Comparison of ENCODE assay signal across 9 mouse cellular contexts in the genomic region with DNA sequence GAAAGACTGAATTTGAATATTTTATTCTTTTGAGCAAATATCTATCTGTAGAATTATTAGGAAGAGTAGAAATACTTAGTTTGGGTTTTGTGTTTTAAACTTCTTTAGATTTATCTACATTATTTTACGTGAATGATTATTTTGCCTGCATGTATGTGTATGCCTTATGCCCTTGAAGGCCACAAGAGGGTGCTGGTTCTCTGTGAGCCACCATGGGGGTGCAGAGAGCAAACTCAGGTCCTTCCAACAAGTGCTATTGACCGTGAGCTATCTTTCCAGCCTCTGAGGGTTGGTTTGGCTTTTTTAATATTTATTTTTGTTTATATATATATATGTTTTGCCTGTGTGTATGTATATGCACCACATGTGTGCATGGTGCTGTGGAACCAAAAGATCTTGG. TPM values are rescaled to one million over a fixed set of nuclear protein-coding genes. Genes with fewer than 3 reads are reported as not detected.
DNase-seq lines count a peak whose midpoint lies in the region; ATAC-seq and TF ChIP-seq lines count a peak whose summit lies in the region.
"Had no signal": no experiment of that assay in that cellular context is flagged by ENCODE, and none has a peak within 500 bp of the region (broad histone marks: within the 10 kb centered on the region; RNA-seq: fewer than 3 reads in every experiment).

No protein-coding gene starts in this region.

- 76% methylated on average over 2 of the region's 2 CpGs for WGBS in liver, embryonic 14.5 days (ENCODE audit: insufficient replicate concordance)
- 77% methylated on average over 2 of the region's 2 CpGs for WGBS in intestine, embryonic 16.5 days

- TF ChIP-seq CTCF in layer of hippocampus, adult 2 months (conservative IDR thresholded peaks at IDR 0.05) = peak; percentile 84
- peak; percentile 77 for TF ChIP-seq CTCF in liver, embryonic 14.5 days (IDR thresholded peaks at IDR 0.05; ENCODE audit: low read depth)

- H3K9me3 ChIP-seq in liver, embryonic 14.5 days (ENCODE audit: control insufficient read depth, low read length) = no peaks in the 10 kb centered on the region
- no peaks in the 10 kb centered on the region for H3K9me3 ChIP-seq in intestine, embryonic 16.5 days (ENCODE audit: control insufficient read depth, low read length)
- H3K9me3 ChIP-seq: limb, embryonic 13.5 days had no signal

- H3K4me3 ChIP-seq in layer of hippocampus, adult 2 months = no peak overlapping the region
- no peak overlapping the region for H3K4me3 ChIP-seq in liver, embryonic 14.5 days (ENCODE audit: insufficient read depth in 1 of 2, low read depth in 2 of 2, low read length in 2 of 2)
- no peak overlapping the region for H3K4me3 ChIP-seq in intestine, embryonic 16.5 days (ENCODE audit: low read length)
- H3K4me3 ChIP-seq: limb, embryonic 13.5 days had no signal

- no peak for ATAC-seq in liver, embryonic 14.5 days (ENCODE audit: insufficient read depth)
- no peak for ATAC-seq in intestine, embryonic 16.5 days

- H3K27me3 ChIP-seq in liver, embryonic 14.5 days (ENCODE audit: control insufficient read depth, insufficient read depth, low read length) = no peaks in the 10 kb centered on the region
- no peaks in the 10 kb centered on the region for H3K27me3 ChIP-seq in intestine, embryonic 16.5 days (replicated peaks; ENCODE audit: control insufficient read depth, insufficient read depth, low read length)
- H3K27me3 ChIP-seq: limb, embryonic 13.5 days had no signal

- H3K9ac ChIP-seq in liver, embryonic 14.5 days (replicated peaks) = no peak overlapping the region
- H3K9ac ChIP-seq in intestine, embryonic 16.5 days (ENCODE audit: low read depth, low read length) = no peak overlapping the region
- H3K9ac ChIP-seq: limb, embryonic 13.5 days had no signal

- peak; percentile 24 to 62 for DNase-seq in adrenal gland, adult (ENCODE audit: inconsistent age in 2 of 2, low spot score in 1 of 2)
- DNase-seq in adrenal gland, postnatal 4 days (ENCODE audit: low spot score in 2 of 2) = no peak
- DNase-seq in layer of hippocampus, adult 2 months (ENCODE audit: low spot score in 2 of 2) = no peak
- no peak for DNase-seq in layer of hippocampus, adult 8-10 months (ENCODE audit: low spot score in 2 of 2)
- DNase-seq in c-Kit-positive CD71-positive TER-119-negative erythroid progenitor cells, embryonic 14.5 days (ENCODE audit: low read depth) = peak; percentile 6
- DNase-seq in liver, embryonic 14.5 days (ENCODE audit: low read depth in 3 of 3, low spot score in 3 of 3) = peak in 1 of 3 experiments; percentile 9
- DNase-seq in right cerebral cortex, adult 18-20 months = no peak

- H3K36me3 ChIP-seq in liver, embryonic 14.5 days (replicated peaks; ENCODE audit: control insufficient read depth, insufficient read depth, low read depth) = peaks cover 8% of the 10 kb centered on the region
- H3K36me3 ChIP-seq in intestine, embryonic 16.5 days (ENCODE audit: control insufficient read depth, insufficient read depth, low read length) = peaks cover 9% of the 10 kb centered on the region

- no peaks in the 10 kb centered on the region for H3K4me1 ChIP-seq in liver, embryonic 14.5 days (replicated peaks; ENCODE audit: control insufficient read depth in 2 of 2, insufficient read depth in 2 of 2, low read length in 1 of 2)
- H3K4me1 ChIP-seq in intestine, embryonic 16.5 days (ENCODE audit: control insufficient read depth, insufficient read depth, low read length) = no peaks in the 10 kb centered on the region
- H3K4me1 ChIP-seq: limb, embryonic 13.5 days had no signal

- no peak overlapping the region for H3K27ac ChIP-seq in layer of hippocampus, adult 2 months
- H3K27ac ChIP-seq in liver, embryonic 14.5 days = no peak overlapping the region
- no peak overlapping the region for H3K27ac ChIP-seq in intestine, embryonic 16.5 days (ENCODE audit: low read length)
- H3K27ac ChIP-seq: limb, embryonic 13.5 days had no signal

- no peak overlapping the region for H3K4me2 ChIP-seq in liver, embryonic 14.5 days (ENCODE audit: low read depth)
- no peak overlapping the region for H3K4me2 ChIP-seq in intestine, embryonic 16.5 days (ENCODE audit: low read depth, low read length)
- H3K4me2 ChIP-seq: limb, embryonic 13.5 days had no signal

- TF ChIP-seq EP300 in liver, embryonic 14.5 days (IDR thresholded peaks at IDR 0.05; ENCODE audit: low read depth) = no peak

RNA-seq across cellular contexts. Expression of a gene that starts 28.9 kb away (rescaled TPM):
- total RNA-seq in adrenal gland, postnatal 4 days (2021) = 100 to 1,000 TPM; 275 to 283 TPM
- total RNA-seq in layer of hippocampus, adult 2 months (2021) = 100 to 1,000 TPM; 283 to 297 TPM
- total RNA-seq in layer of hippocampus, adult 8-10 months (2022) = 100 to 1,000 TPM; 215 to 277 (median 238) TPM
- polyA plus RNA-seq in liver, embryonic 14.5 days (2012; rRNA removed) = 101 and 178 TPM in 2 replicates
- 149 and 154 TPM in 2 replicates for polyA plus RNA-seq in liver, embryonic 14.5 days (2014; fragmentation: Nextera tagmentation; extraction: Ambion mirVana)
- 328 and 337 TPM in 2 replicates for polyA plus RNA-seq in intestine, embryonic 16.5 days (2015; fragmentation: Nextera tagmentation; extraction: Ambion mirVana)

Comparison
In these comparisons a context has a peak if more than half of its experiments do, and no peak if none do; other contexts are left out.
1. DNase-seq: peak in adrenal gland, adult (2 of 2) and c-Kit-positive CD71-positive TER-119-negative erythroid progenitor cells, embryonic 14.5 days (single experiment); none in adrenal gland, postnatal 4 days (0 of 2), layer of hippocampus, adult 2 months (0 of 2), layer of hippocampus, adult 8-10 months (0 of 2) and right cerebral cortex, adult 18-20 months (single experiment).